Mouse (Mus musculus): ENCODE results near the gene Ifitm3. TPM values are rescaled to one million over a fixed set of nuclear protein-coding genes. Genes with fewer than 3 reads are reported as not detected.
"Not testable (repeated sequence)": the region's sequence is repeated elsewhere in the genome, so short reads cannot be mapped to it uniquely, and the experiment has no call there.

Ifitm3 gene
- polyA plus RNA-seq, 1 experiment from 2014 or later = 334 TPM

DNA sequence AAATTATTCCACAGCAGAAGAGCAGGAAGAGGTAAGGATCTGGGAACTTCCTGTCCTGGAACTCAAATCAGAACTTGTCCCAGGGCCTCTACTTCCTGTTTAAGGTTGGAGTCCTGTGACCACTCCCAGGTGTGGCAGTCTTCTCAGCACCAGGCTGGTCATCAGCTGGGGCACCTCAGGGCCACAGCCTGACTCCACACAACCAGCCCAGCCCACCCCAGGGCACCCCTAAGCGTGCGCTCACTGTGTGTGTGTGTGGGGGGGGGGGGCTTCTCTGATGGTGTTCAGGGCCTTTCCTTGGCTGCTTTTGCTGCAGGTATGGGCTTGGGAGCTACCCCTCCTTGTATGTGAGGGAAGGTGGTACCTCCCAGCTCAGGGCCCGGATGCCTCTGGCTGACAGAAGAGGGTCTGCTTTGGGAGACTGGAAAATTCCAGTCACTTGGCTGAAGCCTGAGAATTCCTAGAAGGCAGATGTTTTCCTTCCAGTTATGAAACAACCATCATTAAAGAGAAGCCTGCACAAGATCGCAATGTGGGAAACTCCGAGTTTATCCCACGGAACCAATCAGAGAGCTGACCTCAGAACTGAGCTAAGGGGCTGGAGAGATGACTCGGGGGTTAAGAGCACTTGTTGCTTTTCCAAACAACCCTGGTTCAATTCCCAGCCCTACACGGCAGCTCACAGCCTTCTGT lies 38.9 kb downstream of the Ifitm3 start:
- no peak for ATAC-seq

DNA sequence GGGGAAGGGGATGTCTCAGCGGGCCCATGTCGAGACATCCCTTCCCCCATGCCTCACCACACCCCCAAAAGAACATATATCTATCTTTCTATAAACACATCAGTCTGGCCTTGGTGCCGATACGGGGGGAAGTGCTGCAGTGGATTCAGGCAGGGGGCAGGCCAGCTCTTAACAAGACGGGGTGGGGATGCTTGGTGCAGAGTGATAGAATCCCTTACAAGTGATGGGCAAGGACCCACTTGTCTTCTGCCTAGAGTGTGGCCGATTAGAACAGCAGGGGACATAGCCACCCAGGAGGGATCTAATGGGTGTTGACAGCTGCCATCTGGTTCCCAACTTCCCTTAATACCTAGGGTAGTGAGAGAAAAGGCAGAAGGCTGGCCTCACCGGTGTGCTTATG lies 39.6 kb downstream of the Ifitm3 start:
- Histone ChIP-seq H3K9ac (ENCODE audit: low read depth, low read length) (no peak overlapping the region), H3K4me3 (ENCODE audit: low read depth, low read length) (no peak overlapping the region), H3K36me3 (ENCODE audit: control insufficient read depth, insufficient read depth) (no peaks in the 10 kb centered on the region), H3K27me3 (replicated peaks; ENCODE audit: control insufficient read depth, insufficient read depth, low read length) (no peaks in the 10 kb centered on the region), H3K27ac (ENCODE audit: low read depth, low read length) (no peak overlapping the region), H3K4me2 (replicated peaks; ENCODE audit: low read depth) (no peak overlapping the region; the same call in 1 of the 2 replicates), H3K4me1 (replicated peaks; ENCODE audit: control insufficient read depth, insufficient read depth, low read length) (0 out of 2 replicates have a peak, but pooled peaks cover 7% of the 10 kb centered on the region), H3K9me3 (ENCODE audit: control insufficient read depth) (no peaks in the 10 kb centered on the region)
- no peak for ATAC-seq
- TF ChIP-seq CTCF (IDR thresholded peaks at IDR 0.05; ENCODE audit: low read depth) = no peak
- WGBS = 53% methylated on average over 7 of the region's 7 CpGs

More for the DNA sequence above, 38.9 kb downstream of the Ifitm3 start:
- Histone ChIP-seq H3K27ac (ENCODE audit: low read depth, low read length) (peak overlapping the region; percentile 77), H3K4me3 (ENCODE audit: low read depth, low read length) (no peak overlapping the region), H3K4me2 (replicated peaks; ENCODE audit: low read depth) (no peak overlapping the region), H3K9ac (ENCODE audit: low read depth, low read length) (no peak overlapping the region), H3K9me3 (ENCODE audit: control insufficient read depth) (no peaks in the 10 kb centered on the region), H3K27me3 (replicated peaks; ENCODE audit: control insufficient read depth, insufficient read depth, low read length) (no peaks in the 10 kb centered on the region), H3K36me3 (ENCODE audit: control insufficient read depth, insufficient read depth) (no peaks in the 10 kb centered on the region), H3K4me1 (replicated peaks; ENCODE audit: control insufficient read depth, insufficient read depth, low read length) (0 out of 2 replicates have a peak, but pooled peaks cover 7% of the 10 kb centered on the region)
- WGBS = 62% methylated on average over 8 of the region's 8 CpGs
- no peak for TF ChIP-seq CTCF (IDR thresholded peaks at IDR 0.05; ENCODE audit: low read depth)

DNA sequence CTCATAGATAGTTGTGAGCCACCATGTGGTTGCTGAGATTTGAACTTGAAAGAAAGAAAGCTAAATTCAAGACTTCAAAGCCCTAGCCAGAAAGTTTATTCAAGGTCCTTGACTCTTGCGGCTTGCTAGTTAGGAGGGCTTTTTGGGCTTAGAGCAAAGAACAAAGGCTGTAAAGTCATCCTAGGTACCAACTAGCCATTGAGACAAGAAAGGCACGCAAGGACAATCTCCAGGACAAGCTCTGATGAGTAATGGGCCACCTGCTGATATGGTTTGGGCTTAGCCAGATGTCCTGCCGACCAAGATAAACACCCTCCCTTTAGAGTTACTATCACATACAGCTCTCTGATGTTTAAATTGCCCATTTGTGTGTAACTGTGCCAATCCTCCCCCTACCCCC lies 41.9 kb downstream of the Ifitm3 start:
- H3K4me1 ChIP-seq (replicated peaks; ENCODE audit: control insufficient read depth, insufficient read depth, low read length); ATAC-seq; H3K9ac ChIP-seq (ENCODE audit: low read depth, low read length); H3K36me3 ChIP-seq (ENCODE audit: control insufficient read depth, insufficient read depth); H3K9me3 ChIP-seq (ENCODE audit: control insufficient read depth); H3K27ac ChIP-seq (ENCODE audit: low read depth, low read length); H3K27me3 ChIP-seq (replicated peaks; ENCODE audit: control insufficient read depth, insufficient read depth, low read length): not testable (repeated sequence)
- 42% methylated on average over 3 of the region's 3 CpGs for WGBS
- Histone ChIP-seq H3K4me2 (replicated peaks; ENCODE audit: low read depth) (peak overlapping the region; percentile 42), H3K4me3 (ENCODE audit: low read depth, low read length) (peak overlapping the region; percentile 14)

DNA sequence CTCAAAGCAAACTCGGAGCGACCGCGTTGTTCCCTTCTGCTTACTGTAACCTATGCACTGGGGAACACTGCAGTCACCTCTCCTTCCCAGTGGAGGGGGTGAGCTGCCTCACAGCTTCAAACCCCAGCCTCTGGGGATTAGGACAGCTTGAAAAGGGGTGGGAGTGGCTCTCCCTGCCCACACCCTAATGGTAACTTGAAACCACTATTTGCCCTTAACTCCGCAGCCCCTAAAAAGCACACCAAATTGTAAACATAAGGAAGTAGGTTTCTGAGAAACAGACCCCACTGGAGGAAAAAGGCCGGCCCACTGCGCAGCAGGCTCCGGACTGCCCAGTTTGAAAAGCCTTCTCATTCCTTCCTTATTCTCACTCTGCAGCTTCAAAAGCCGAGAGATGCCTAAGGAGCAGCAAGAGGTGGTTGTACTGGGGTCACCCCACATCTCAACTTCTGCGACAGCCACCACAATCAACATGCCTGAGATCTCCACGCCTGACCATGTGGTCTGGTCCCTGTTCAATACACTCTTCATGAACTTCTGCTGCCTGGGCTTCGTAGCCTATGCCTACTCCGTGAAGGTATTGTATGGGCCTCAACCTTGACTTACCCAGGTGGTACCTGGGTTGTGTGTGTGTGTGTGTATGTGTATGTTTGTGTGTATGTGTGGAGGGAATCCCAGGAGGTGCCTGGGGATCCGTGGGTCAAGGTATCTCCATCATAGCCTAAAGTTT lies 42.5 kb downstream of the Ifitm3 start:
- H3K4me1 ChIP-seq (replicated peaks; ENCODE audit: control insufficient read depth, insufficient read depth, low read length) = 0 out of 2 replicates have a peak, but pooled peaks cover 7% of the 10 kb centered on the region
- no peaks in the 10 kb centered on the region for H3K36me3 ChIP-seq (ENCODE audit: control insufficient read depth, insufficient read depth)
- peak; percentile 27 for TF ChIP-seq CTCF (IDR thresholded peaks at IDR 0.05; ENCODE audit: low read depth)
- H3K27ac ChIP-seq (ENCODE audit: low read depth, low read length) = 0 out of 2 replicates have a peak overlapping the region, but pooled peaks have one; percentile 2
- no peaks in the 10 kb centered on the region for H3K27me3 ChIP-seq (replicated peaks; ENCODE audit: control insufficient read depth, insufficient read depth, low read length)
- WGBS = 21% methylated on average over 14 of the region's 14 CpGs
- no peaks in the 10 kb centered on the region for H3K9me3 ChIP-seq (ENCODE audit: control insufficient read depth)
- H3K4me2 ChIP-seq (replicated peaks; ENCODE audit: low read depth) = peak overlapping the region; percentile 42
- no peak overlapping the region for H3K9ac ChIP-seq (ENCODE audit: low read depth, low read length)
- peak; percentile 41; the same call in 1 of the 2 replicates for ATAC-seq
- H3K4me3 ChIP-seq (ENCODE audit: low read depth, low read length) = peak overlapping the region; percentile 20; the same call in 1 of the 2 replicates

DNA sequence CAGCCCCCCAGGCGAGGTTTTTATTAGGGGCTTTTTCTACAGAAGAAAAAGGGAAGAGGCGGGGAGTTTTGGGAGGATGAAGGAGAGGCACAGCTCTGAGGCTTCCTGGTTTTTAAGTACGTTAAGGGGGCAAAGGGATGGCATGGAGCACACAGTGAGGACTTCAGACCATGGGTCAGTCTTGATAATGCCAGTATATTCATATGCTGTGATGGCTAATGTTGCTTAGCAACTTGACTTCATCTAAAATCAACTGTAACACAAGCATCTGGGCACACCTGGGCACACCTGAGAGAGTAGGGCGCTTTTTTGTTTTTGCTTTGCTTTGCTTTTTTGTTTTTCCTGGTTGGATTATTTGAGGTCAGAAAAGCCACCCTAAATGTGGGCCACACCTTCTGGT lies 43.6 kb downstream of the Ifitm3 start, which contains the start of gene Ifitm1:
Gene Ifitm1, plus strand, starts transcription at position 301 of the 400 bp plus-strand sequence.
- no peak for ATAC-seq
- peak within 1 kb of the TSS; percentile 20; the same call in 1 of the 2 replicates for H3K4me3 ChIP-seq (ENCODE audit: low read depth, low read length)
- WGBS = 93% methylated on average over 4 of the region's 4 CpGs
- no peaks in the 10 kb centered on the region for H3K36me3 ChIP-seq (ENCODE audit: control insufficient read depth, insufficient read depth)
- 0 out of 2 replicates have a peak, but pooled peaks cover 7% of the 10 kb centered on the region for H3K4me1 ChIP-seq (replicated peaks; ENCODE audit: control insufficient read depth, insufficient read depth, low read length)
- H3K27me3 ChIP-seq (replicated peaks; ENCODE audit: control insufficient read depth, insufficient read depth, low read length) = no peaks in the 10 kb centered on the region
- no peak within 1 kb of the TSS for H3K27ac ChIP-seq (ENCODE audit: low read depth, low read length)
- no peaks in the 10 kb centered on the region for H3K9me3 ChIP-seq (ENCODE audit: control insufficient read depth)
- no peak for TF ChIP-seq CTCF (IDR thresholded peaks at IDR 0.05; ENCODE audit: low read depth)
- H3K4me2 ChIP-seq (replicated peaks; ENCODE audit: low read depth) = peak within 1 kb of the TSS; percentile 42; the same call in 1 of the 2 replicates
- no peak within 1 kb of the TSS for H3K9ac ChIP-seq (ENCODE audit: low read depth, low read length)

DNA sequence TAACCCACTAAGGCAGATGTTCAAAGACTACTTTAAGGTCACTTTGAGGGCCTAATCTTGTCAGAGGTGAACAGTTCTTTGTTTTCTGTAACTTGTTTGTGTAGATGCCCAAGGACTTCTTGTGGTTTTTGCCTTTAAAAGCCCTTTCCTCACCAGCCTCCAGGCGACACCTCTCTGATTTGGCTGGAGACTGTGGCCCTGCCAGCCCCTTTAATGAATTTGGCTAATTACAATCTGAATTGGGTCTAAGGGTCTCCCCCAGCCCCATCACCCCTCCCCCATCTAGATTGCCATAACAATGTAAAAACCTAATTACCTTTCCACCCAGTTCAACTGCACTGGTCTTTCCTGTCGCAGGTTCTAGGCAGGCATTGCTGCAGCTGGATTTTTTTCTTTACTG lies 47.8 kb downstream of the Ifitm3 start:
- Histone ChIP-seq H3K27ac (ENCODE audit: low read depth, low read length) (no peak overlapping the region), H3K9me3 (ENCODE audit: control insufficient read depth) (no peaks in the 10 kb centered on the region), H3K9ac (ENCODE audit: low read depth, low read length) (no peak overlapping the region), H3K4me1 (replicated peaks; ENCODE audit: control insufficient read depth, insufficient read depth, low read length) (no peaks in the 10 kb centered on the region), H3K4me3 (ENCODE audit: low read depth, low read length) (no peak overlapping the region), H3K27me3 (replicated peaks; ENCODE audit: control insufficient read depth, insufficient read depth, low read length) (no peaks in the 10 kb centered on the region), H3K4me2 (replicated peaks; ENCODE audit: low read depth) (no peak overlapping the region), H3K36me3 (ENCODE audit: control insufficient read depth, insufficient read depth) (no peaks in the 10 kb centered on the region)
- TF ChIP-seq CTCF (IDR thresholded peaks at IDR 0.05; ENCODE audit: low read depth) = no peak
- no peak for ATAC-seq
- 81% methylated on average over 2 of the region's 2 CpGs for WGBS
